Mouse (Mus musculus) liver, adult 2 months (tissue): ENCODE results near the gene Gm6588. TPM values are rescaled to one million over a fixed set of nuclear protein-coding genes. Genes with fewer than 3 reads are reported as not detected.

ENCODE experiments used
- DNase-seq: peaks from one replicate; pipeline ENCODE4 v3.0.0-alpha.2; 2011; ENCODE audit warnings: low read depth, low spot score; ENCODE audit errors: extremely low read depth
- H3K27ac ChIP-seq: fragments of 200-500 bp; replicated peaks from 2 replicates; pipeline ENCODE4 v1.5.1; 2012; ENCODE audit warnings: low read depth, mild to moderate bottlenecking, control low read depth, inconsistent platforms, low read length; ENCODE audit not compliant: insufficient read depth
- H3K27me3 ChIP-seq: fragments of 200-500 bp; 2 replicates; pipeline ENCODE4 v1.6.1; 2012; ENCODE audit warnings: mild to moderate bottlenecking, moderate library complexity, low read length, inconsistent platforms; ENCODE audit not compliant: control insufficient read depth, insufficient read depth
- H3K36me3 ChIP-seq: fragments of 200-500 bp; 2 replicates; pipeline ENCODE4 v1.6.1; 2012; ENCODE audit warnings: low read length, inconsistent platforms; ENCODE audit not compliant: control insufficient read depth, insufficient read depth
- H3K4me1 ChIP-seq: fragments of 200-500 bp; 2 replicates; pipeline ENCODE4 v1.6.1; 2011; ENCODE audit warnings: low read length; ENCODE audit not compliant: control insufficient read depth, insufficient read depth
- H3K4me3 ChIP-seq: fragments of 200-500 bp; 2 replicates; pipeline ENCODE4 v1.5.1; 2011; ENCODE audit warnings: low read depth, mild to moderate bottlenecking, control low read depth, low read length, moderate library complexity; ENCODE audit not compliant: insufficient read depth
- H3K79me2 ChIP-seq: fragments of 200-500 bp; 2 replicates; pipeline ENCODE4 v1.6.1; 2012; ENCODE audit warnings: inconsistent platforms, mild to moderate bottlenecking, low read length, moderate library complexity; ENCODE audit not compliant: control insufficient read depth, insufficient read depth
- H3K9ac ChIP-seq: fragments of 200-500 bp; 2 replicates; pipeline ENCODE4 v1.6.1; 2012; ENCODE audit warnings: low read depth, mild to moderate bottlenecking, control low read depth, inconsistent platforms, low read length
- CTCF ChIP-seq: fragments of 200-500 bp; IDR thresholded peaks from 2 replicates; pipeline ENCODE4 v1.5.1; 2011; ENCODE audit warnings: low read depth, low read length, control low read depth
- POLR2A ChIP-seq: fragments of 200-500 bp; IDR thresholded peaks from 2 replicates; pipeline ENCODE4 v1.6.1; 2011; ENCODE audit warnings: low read length, control low read depth; ENCODE audit not compliant: insufficient read depth; ENCODE audit errors: extremely low read depth
- WGBS: fragments of 180-500 bp; shearing (Covaris S2); methylation state at CpG from one replicate; pipeline ENCODE4 v1.1.7; 2018; 5-methylcytosine and 5-hydroxymethylcytosine counted together
- polyA plus RNA-seq: library from polyadenylated mRNA; depleted of rRNA; stranded (reverse); fragments of >200 nt; gene quantifications from 2 replicates; pipeline ENCODE4 v1.2.3, GENCODE M21; 2012
- total RNA-seq: library from RNA; depleted of rRNA; stranded (reverse); fragments of >200 nt; gene quantifications from 2 replicates; pipeline ENCODE4 v1.2.3, GENCODE M21; 2014

Gene Gm6588
- total and polyA plus RNA-seq, 2 experiments: not detected

DNA sequence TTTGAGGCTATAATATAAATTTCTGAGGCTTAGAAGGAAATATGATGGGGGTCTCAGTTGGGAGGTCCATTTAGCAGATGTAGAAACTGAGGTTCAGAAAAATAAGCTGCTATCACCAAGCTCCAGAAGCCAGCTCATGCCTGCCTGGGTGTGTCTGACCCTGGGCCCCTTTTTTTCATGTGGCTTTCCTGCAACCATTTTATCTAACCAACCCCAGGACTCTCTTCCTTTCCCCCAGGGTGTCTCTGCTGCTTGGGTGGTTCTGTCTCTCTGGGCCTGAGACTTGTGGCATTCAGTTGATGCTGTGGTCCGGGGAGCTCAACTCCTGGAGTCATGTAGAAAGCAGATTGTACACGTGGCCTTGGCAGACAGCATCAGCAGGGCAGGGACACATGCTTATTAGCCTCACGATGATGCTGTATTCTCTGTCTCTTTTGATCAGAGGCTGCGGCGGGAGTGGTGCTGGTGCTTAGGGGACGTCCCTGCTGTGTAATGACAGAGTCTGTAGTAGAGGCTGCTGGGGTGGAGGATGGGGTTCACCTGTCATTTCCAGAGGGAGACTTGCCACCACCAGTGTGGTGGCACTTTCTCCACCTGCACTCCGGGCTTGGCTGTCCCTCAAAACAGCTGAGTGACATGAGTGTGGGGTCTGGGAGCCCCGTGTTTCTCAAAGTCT lies 39.0 kb downstream of the Gm6588 start:
- no peak overlapping the region for H3K4me3 ChIP-seq
- no peak for DNase-seq
- 67% methylated on average over 8 of the region's 8 CpGs for WGBS
- H3K36me3 ChIP-seq: no peaks in the 10 kb centered on the region
- no peaks in the 10 kb centered on the region for H3K79me2 ChIP-seq
- H3K9ac ChIP-seq: no peak overlapping the region
- H3K27me3 ChIP-seq: no peaks in the 10 kb centered on the region
- no peak overlapping the region for H3K27ac ChIP-seq
- no peak for TF ChIP-seq POLR2A
- no peak for TF ChIP-seq CTCF
- no peaks in the 10 kb centered on the region for H3K4me1 ChIP-seq

- Histone ChIP-seq H3K4me3 (no peak overlapping the region), H3K36me3 (no peaks in the 10 kb centered on the region), H3K4me1 (no peaks in the 10 kb centered on the region), H3K27me3 (no peaks in the 10 kb centered on the region), H3K9ac (no peak overlapping the region), H3K27ac (peak overlapping the region; percentile 48), H3K79me2 (no peaks in the 10 kb centered on the region)
- 47% methylated on average over 11 of the region's 11 CpGs for WGBS
- DNase-seq: no peak
- TF ChIP-seq CTCF (0 out of 2 replicates have a peak, but pooled peaks have one; percentile 20), POLR2A (no peak)
These were observed 42.3 kb downstream of the Gm6588 start for GRCm38 (mm10) chr5:112491489-112491888.

DNA sequence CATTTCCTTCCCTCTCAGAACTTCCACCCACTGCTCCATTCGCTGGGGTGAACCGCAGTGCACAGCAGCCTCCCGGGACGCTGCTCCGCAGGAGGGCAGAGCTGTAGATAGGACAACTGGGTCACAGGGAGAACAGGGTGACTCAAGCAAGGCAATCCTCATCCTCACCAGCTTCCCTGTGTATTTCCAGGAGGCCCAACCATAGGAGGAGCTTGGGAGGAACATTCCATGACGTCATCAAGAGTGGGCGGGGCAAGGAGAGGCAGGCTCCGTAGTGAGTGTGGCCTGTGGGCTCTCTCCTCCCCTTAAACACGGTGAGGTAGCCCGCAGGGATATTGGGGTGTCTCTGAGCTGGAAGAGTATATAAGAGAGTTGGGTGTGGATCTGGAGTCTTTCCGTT lies 44.3 kb downstream of the Gm6588 start:
- Histone ChIP-seq H3K4me1 (no peaks in the 10 kb centered on the region), H3K27me3 (no peaks in the 10 kb centered on the region), H3K79me2 (no peaks in the 10 kb centered on the region), H3K27ac (no peak overlapping the region), H3K9ac (no peak overlapping the region), H3K4me3 (no peak overlapping the region), H3K36me3 (no peaks in the 10 kb centered on the region)
- no peak for DNase-seq
- 34% methylated on average over 11 of the region's 11 CpGs for WGBS
- no peak for TF ChIP-seq POLR2A
- TF ChIP-seq CTCF: no peak

GRCm38 (mm10) chr5:112496753-112497369 lies 47.6 kb downstream of the Gm6588 start:
- WGBS: 76% methylated on average over 7 of the region's 7 CpGs
- H3K4me1 ChIP-seq: no peaks in the 10 kb centered on the region
- TF ChIP-seq CTCF: no peak
- TF ChIP-seq POLR2A: no peak
- no peaks in the 10 kb centered on the region for H3K36me3 ChIP-seq
- no peak overlapping the region for H3K27ac ChIP-seq
- no peak for DNase-seq
- no peaks in the 10 kb centered on the region for H3K79me2 ChIP-seq
- H3K9ac ChIP-seq: no peak overlapping the region
- no peak overlapping the region for H3K4me3 ChIP-seq
- no peaks in the 10 kb centered on the region for H3K27me3 ChIP-seq

- WGBS: 53% methylated on average over 13 of the region's 13 CpGs
- Histone ChIP-seq H3K27me3 (no peaks in the 10 kb centered on the region), H3K36me3 (no peaks in the 10 kb centered on the region), H3K9ac (no peak overlapping the region), H3K27ac (no peak overlapping the region), H3K4me3 (no peak overlapping the region), H3K4me1 (no peaks in the 10 kb centered on the region), H3K79me2 (no peaks in the 10 kb centered on the region)
- TF ChIP-seq POLR2A (no peak), CTCF (no peak)
- no peak for DNase-seq
These were observed 50.0 kb downstream of the Gm6588 start for GRCm38 (mm10) chr5:112498921-112499917.
